Mouse (Mus musculus) small intestine, adult 2 months (tissue): ENCODE data around the gene Olfr68.

ENCODE experiments used
- CTCF ChIP-seq: fragments of 200-500 bp; IDR thresholded peaks from 2 replicates; pipeline ENCODE4 v1.5.1; 2012; ENCODE audit warnings: low read depth, mild to moderate bottlenecking, control low read depth, inconsistent platforms, low read length, moderate library complexity, mixed read lengths; ENCODE audit not compliant: insufficient replicate concordance, insufficient read length; ENCODE audit errors: extremely low read depth
- POLR2A ChIP-seq: fragments of 200-500 bp; IDR thresholded peaks from 2 replicates; pipeline ENCODE4 v1.6.1; 2012; ENCODE audit warnings: low read depth, mild to moderate bottlenecking, control low read depth, inconsistent platforms, low read length, moderate library complexity

DNA sequence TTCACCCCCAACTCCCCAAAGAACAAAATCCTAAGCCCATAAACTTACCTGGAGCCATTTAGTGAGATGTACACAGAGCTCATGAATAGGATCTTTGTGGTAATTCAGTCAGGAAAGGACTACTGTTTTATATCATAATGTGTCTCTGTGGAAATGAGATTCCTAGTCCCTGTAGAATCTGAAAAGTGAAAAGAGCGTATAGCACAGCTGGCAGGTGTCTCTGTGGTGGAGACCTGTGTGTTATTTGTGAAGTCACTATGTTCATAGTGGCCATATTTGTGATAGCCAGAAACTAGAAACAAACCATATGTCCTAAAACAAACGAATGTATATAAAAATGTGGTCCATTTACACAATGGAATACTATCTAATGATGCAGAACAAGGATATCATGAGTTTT lies 8.0 kb downstream of the Olfr68 start, which contains the start of gene Olfr69:
- TF ChIP-seq CTCF (no peak), POLR2A (no peak)
